Mouse (Mus musculus): Measurements from ENCODE around the gene Nudt15.

DNA sequence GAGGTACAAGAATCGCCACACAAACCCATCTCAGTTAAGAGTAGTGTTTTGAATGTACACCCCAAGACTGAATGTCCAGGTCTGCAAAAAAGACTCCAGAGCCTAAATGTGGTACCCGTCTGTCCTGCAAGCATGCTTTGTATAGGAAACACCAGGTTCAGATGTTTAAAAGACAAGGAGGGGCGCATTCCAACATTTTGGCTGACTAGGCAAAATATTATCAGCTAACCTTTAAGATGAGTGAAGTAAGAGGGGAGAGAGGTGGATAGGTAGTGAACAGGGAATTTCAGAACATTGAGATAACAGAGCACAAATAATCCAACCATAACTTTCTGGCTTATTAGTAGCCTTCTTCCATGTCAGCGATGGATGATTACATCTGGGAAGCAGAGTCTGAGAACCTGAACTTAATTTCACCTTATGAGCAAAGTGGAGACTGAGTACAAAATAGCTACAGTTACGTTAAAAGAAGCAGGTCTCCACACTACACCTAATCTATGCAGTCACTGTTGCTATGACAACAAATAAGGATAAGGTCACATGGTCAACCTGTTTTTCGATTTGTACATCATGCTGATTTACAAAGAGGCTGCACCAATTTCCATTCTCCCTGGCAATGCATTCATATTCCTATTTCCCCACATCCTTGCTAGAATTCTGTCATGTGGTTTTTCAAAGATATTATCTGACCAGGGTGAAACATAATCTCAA, 14.1 kb downstream of the Nudt15 start:
- TF ChIP-seq CTCF (IDR thresholded peaks at IDR 0.05; ENCODE audit: control insufficient read depth, insufficient read depth, low read length) (no peak), POLR2A (IDR thresholded peaks at IDR 0.05; ENCODE audit: borderline replicate concordance, control insufficient read depth, low read depth, low read length) (no peak)

Measured in bone marrow, adult 2 months (tissue).